Mouse (Mus musculus) hindbrain, embryonic 16.5 days (tissue): Measurements from ENCODE around the gene Olfr1221. TPM values are rescaled to one million over a fixed set of nuclear protein-coding genes. Genes with fewer than 3 reads are reported as not detected.

Experiments
- ATAC-seq: fragments of 200-750 bp; cut with Nextera tagmentation; 2 replicates; pipeline ENCODE4 v1.8.0; 2017; ENCODE audit warnings: moderate TSS enrichment, moderate library complexity
- H3K27ac ChIP-seq: fragments of 300-500 bp; sonication (generic); 2 replicates; pipeline ENCODE4 v1.5.1; 2014; ENCODE audit warnings: low read depth, mild to moderate bottlenecking, control low read depth, low read length, moderate library complexity
- H3K27me3 ChIP-seq: fragments of 300-500 bp; sonication (generic); replicated peaks from 2 replicates; pipeline ENCODE4 v1.6.1; 2014; ENCODE audit warnings: low read length; ENCODE audit not compliant: control insufficient read depth, insufficient read depth
- H3K36me3 ChIP-seq: fragments of 300-500 bp; sonication (generic); 2 replicates; pipeline ENCODE4 v1.6.1; 2014; ENCODE audit warnings: mild to moderate bottlenecking, low read length, moderate library complexity, mixed read lengths; ENCODE audit not compliant: control insufficient read depth, insufficient read depth
- H3K4me1 ChIP-seq: fragments of 300-500 bp; sonication (generic); 2 replicates; pipeline ENCODE4 v1.6.1; 2014; ENCODE audit warnings: low read depth, low read length; ENCODE audit not compliant: control insufficient read depth, insufficient read depth
- H3K4me2 ChIP-seq: fragments of 300-500 bp; sonication (generic); 2 replicates; pipeline ENCODE4 v1.6.1; 2014; ENCODE audit warnings: mild to moderate bottlenecking, low read length, control low read depth, moderate library complexity
- H3K4me3 ChIP-seq: fragments of 300-500 bp; sonication (generic); 2 replicates; pipeline ENCODE4 v1.5.1; 2014; ENCODE audit warnings: mild to moderate bottlenecking, low read length, control low read depth, moderate library complexity
- H3K9ac ChIP-seq: fragments of 300-500 bp; sonication (generic); 2 replicates; pipeline ENCODE4 v1.6.1; 2014; ENCODE audit warnings: low read depth, mild to moderate bottlenecking, control low read depth, low read length, moderate library complexity
- H3K9me3 ChIP-seq: fragments of 300-500 bp; sonication (generic); 2 replicates; pipeline ENCODE4 v1.6.1; 2014; ENCODE audit warnings: mild to moderate bottlenecking, low read length, moderate library complexity; ENCODE audit not compliant: control insufficient read depth
- polyA plus RNA-seq: library from polyadenylated mRNA; unstranded; fragments of >200 nt; fragmentation: Nextera tagmentation; extraction: Ambion mirVana; gene quantifications from 2 replicates; pipeline ENCODE4 v1.2.1, GENCODE M21; 2015

Olfr1221 gene
- polyA plus RNA-seq, 1 experiment from 2014 or later: not detected

DNA sequence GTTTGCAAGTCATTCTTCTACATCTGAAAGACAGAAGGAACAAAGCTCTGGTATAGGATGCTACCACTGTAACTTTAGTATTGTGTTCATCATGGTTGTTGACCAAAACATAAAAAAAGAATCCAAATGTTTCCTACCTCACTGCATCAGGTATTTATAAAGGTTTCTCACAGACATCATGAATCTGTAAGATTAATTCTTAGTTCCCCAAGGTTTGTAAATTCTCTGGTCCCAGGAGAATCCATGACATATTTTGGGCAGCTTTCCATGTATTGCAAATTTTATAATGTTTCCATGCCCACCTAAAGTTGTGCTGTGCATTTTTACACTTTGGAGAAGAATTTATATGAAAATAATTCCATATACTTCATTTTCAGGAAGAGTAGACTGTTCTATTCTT lies 56.0 kb downstream of the Olfr1221 start, which contains the start of gene Olfr1218:
Gene Olfr1218 (minus strand): TSS at position 101 of the 400 bp plus-strand sequence.
- H3K4me3 ChIP-seq: no peak within 1 kb of the TSS
- no peaks in the 10 kb centered on the region for H3K4me1 ChIP-seq
- H3K9ac ChIP-seq: no peak within 1 kb of the TSS
- H3K36me3 ChIP-seq: no peaks in the 10 kb centered on the region
- no peak for ATAC-seq
- no peaks in the 10 kb centered on the region for H3K9me3 ChIP-seq
- no peak within 1 kb of the TSS for H3K4me2 ChIP-seq
- no peak within 1 kb of the TSS for H3K27ac ChIP-seq
- H3K27me3 ChIP-seq: no peaks in the 10 kb centered on the region

Other genes with a start within 250 kb of the Olfr1221 start
- not detected in 2 replicates for gene Olfr1208, start 215.0 kb downstream of the Olfr1221 start, polyA plus RNA-seq
- not detected in 2 replicates for gene Olfr1209, start 202.1 kb downstream of the Olfr1221 start, polyA plus RNA-seq
- not detected in 2 replicates for gene Olfr1211, start 179.2 kb downstream of the Olfr1221 start, polyA plus RNA-seq
- gene Olfr1212, start 163.3 kb downstream of the Olfr1221 start, polyA plus RNA-seq: not detected in 2 replicates
- gene Gm13762, start 137.0 kb downstream of the Olfr1221 start, polyA plus RNA-seq: not detected in 2 replicates
- gene Olfr1214, start 124.6 kb downstream of the Olfr1221 start, polyA plus RNA-seq: not detected in 2 replicates
- not detected in 2 replicates for gene Olfr1215, start 110.3 kb downstream of the Olfr1221 start, polyA plus RNA-seq
- not detected in 2 replicates for gene Olfr1216, start 98.9 kb downstream of the Olfr1221 start, polyA plus RNA-seq
- gene Olfr1217, start 85.2 kb downstream of the Olfr1221 start, polyA plus RNA-seq: not detected in 2 replicates
- gene Olfr1218, start 56.1 kb downstream of the Olfr1221 start, polyA plus RNA-seq: not detected in 2 replicates
- not detected in 2 replicates for gene Olfr1219, start 33.8 kb downstream of the Olfr1221 start, polyA plus RNA-seq
- not detected in 2 replicates for gene Olfr1220, start 10.4 kb downstream of the Olfr1221 start, polyA plus RNA-seq
- gene Olfr1222, start 15.8 kb upstream of the Olfr1221 start, polyA plus RNA-seq: not detected in 2 replicates
- not detected in 2 replicates for gene Olfr1223, start 34.3 kb upstream of the Olfr1221 start, polyA plus RNA-seq
- gene Olfr1224-ps1, start 46.8 kb upstream of the Olfr1221 start, polyA plus RNA-seq: not detected in 2 replicates
- gene Olfr1225, start 57.4 kb upstream of the Olfr1221 start, polyA plus RNA-seq: not detected in 2 replicates
- gene Olfr1226, start 82.8 kb upstream of the Olfr1221 start, polyA plus RNA-seq: not detected in 2 replicates
- not detected in 2 replicates for gene Olfr1228, start 136.8 kb upstream of the Olfr1221 start, polyA plus RNA-seq
- not detected in 2 replicates for gene Olfr1229, start 170.7 kb upstream of the Olfr1221 start, polyA plus RNA-seq
- gene Olfr1230, start 180.0 kb upstream of the Olfr1221 start, polyA plus RNA-seq: not detected in 2 replicates
- gene Olfr1231, start 189.8 kb upstream of the Olfr1221 start, polyA plus RNA-seq: not detected in 2 replicates
- gene Olfr1232, start 212.4 kb upstream of the Olfr1221 start, polyA plus RNA-seq: not detected in 2 replicates
- gene Olfr1233, start 225.1 kb upstream of the Olfr1221 start, polyA plus RNA-seq: not detected in 2 replicates
- gene Olfr1234, start 247.6 kb upstream of the Olfr1221 start, polyA plus RNA-seq: not detected in 2 replicates